Mouse (Mus musculus) cortical plate, adult 2 months (tissue): ENCODE data around the gene Egln2.

Experiments
- CTCF ChIP-seq: fragments of 200-500 bp; IDR thresholded peaks from 2 replicates; pipeline ENCODE4 v1.5.1; 2011; ENCODE audit warnings: mild to moderate bottlenecking, control low read depth, low read length; ENCODE audit not compliant: insufficient read depth; ENCODE audit errors: extremely low read depth
- POLR2A ChIP-seq: fragments of 200-500 bp; IDR thresholded peaks from 2 replicates; pipeline ENCODE4 v1.6.1; 2011; ENCODE audit warnings: mild to moderate bottlenecking, low read length, control low read depth; ENCODE audit not compliant: insufficient read depth; ENCODE audit errors: extremely low read depth

DNA sequence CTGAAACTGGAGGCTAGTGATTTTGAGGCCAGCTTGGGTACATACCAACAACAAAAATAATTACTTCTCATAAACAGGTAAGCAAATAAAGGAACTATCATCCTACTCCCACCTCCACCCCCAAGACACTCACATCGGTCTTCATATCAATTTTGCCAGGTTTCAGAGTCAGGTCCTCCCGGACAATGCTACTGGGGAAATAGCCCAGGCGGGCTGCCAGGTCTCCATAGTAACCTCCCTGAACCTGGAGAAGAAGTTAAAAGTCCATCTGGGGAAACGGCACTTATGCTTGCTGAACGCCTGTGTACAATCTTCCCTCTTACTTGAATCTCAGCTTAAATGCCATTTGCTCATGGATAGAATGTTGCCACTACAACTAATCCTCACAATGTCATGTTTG is 13.4 kb upstream of the Egln2 start:
- TF ChIP-seq POLR2A: no peak
- no peak for TF ChIP-seq CTCF
